Mouse (Mus musculus): ENCODE measurements around the gene Glrx5.

Glrx5 gene

DNA sequence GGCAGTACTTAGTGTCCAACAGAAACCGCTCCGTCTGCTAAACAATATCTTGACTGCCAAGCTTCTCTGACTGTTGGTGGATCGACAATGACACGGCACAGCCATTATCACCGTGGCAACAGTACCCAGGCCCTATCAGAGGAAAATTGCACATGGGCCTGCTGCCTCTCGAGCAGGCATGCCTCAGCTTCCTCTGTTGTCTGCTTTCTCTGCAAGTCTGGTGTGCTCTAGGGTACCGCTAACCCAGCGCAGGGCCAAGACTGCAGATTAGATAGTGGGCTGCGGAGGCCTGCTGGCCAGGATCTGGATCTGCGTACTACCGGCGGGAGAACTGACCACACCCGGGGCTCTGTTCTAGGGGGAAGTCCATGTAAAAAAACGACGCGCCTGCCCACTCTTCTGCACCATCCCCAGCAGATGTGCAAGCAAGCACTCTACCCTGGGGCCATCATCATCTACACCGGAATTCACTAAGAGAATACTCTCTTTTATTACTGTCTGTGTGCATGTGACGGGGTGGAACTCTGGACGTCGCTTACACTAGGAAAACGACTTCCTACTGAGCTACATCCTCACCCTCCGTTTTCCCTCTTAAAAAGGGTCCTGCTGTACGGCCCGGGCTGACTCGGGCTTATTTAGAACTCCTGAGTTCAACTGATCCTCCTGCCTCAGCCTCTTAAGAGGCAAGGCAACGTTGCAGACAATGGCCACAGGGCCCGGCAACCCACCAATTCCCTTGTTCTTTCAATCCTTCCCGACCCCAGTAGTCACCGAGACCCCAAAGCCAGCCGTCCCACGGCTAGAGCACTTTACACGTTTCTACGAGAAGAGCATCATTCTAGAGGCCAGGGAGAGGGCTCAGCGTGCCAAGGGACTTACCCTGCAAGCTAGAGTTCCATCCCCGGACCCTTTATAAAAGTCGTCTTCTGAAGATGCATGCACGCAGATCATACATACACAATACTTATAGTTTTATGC lies 1.1 kb upstream of the Glrx5 start:
- 4% methylated on average over 37 of the region's 37 CpGs for WGBS

DNA sequence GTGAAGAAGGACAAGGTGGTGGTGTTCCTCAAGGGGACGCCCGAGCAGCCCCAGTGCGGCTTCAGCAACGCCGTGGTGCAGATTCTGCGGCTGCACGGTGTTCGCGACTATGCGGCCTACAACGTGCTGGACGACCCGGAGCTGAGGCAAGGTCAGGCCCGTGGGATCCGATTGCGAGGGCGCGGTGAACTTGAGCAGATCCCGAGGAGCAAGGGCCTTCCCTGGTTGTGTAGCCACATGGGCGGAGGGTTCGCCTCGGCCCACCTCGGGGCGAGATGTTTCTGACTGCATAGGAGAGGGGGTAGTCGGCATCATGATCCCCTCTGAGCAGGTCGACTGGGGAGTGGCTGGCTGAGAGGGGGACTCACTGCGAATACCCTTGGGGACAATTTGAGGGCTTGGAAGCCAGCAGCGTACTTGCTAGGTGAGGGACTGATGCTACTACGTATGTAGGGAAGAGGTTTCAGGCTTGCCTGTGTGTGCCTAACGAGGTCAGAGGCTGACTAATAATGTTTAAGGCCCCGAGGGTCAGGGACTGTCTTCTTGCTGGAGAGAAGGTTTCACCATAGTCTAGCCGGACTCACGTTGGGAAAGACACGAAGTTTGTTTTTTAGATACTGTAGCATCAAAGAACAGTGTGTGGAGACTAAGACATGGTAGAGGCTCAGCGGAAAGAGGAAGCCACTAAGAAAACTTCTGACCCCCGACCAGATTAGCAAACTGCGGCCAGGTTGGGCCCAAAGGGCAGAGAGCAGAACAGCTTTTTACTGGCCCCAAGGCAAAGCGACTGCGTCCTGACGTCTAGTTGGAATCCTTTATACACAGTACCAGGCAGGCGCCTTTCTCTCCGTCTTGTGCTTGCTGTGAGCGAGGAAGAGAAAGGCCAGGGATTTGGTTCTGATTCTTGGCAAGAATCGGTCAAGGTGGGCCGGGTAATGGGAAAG lies 616 bp downstream of the Glrx5 start:
- WGBS = 2% methylated on average over 45 of the region's 45 CpGs

DNA sequence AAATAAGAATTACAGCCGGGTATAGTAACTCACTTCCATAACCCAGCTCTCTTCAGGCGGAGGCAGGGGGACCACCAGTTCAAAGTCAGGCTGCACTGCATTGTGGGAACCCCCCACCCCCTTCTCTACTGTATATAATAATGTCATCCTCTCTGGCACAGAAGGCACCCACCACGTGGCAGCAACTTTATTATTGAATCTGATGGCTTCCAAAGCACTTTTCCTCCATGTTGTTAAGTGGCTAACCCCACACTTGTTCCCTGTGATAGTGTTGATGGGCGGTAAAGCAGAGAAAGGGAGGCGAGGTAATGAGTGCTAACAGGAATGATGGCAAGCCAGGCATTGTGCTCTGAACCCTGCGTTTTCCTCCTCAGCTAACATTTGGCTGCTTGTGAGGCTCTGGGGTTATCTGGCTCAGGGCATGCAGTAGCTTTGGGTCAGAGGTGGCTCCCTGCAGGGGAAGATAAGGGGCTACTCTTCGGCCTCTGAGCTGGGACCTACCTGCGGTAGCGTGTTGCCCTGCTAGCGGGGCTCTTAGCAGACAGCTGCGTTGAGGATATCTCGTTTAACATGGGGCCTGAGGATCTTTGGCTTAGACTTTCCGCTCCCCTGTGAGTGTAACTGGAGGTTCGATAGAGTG lies 1.8 kb downstream of the Glrx5 start:
- WGBS = 67% methylated on average over 14 of the region's 14 CpGs

DNA sequence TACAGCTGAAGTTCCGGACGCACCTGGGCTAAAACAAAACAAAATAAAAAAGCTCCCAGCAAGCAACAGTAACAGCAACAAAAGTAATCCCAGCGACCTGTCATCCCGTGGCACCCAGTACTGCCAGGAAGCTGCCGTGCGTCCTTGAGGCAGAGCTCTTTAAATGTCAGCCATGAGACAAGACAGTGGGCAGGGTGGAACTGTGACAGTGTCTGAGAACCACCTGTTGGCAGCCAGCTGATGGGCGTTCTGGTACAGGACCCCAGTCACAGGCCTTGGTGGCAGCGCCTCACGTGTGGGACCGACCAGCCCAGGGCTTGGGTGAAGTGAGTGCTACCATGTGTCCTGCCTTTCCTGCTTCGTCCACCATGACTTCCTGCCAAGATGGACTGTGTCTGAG lies 5.7 kb downstream of the Glrx5 start:
- 82% methylated on average over 11 of the region's 11 CpGs for WGBS

DNA sequence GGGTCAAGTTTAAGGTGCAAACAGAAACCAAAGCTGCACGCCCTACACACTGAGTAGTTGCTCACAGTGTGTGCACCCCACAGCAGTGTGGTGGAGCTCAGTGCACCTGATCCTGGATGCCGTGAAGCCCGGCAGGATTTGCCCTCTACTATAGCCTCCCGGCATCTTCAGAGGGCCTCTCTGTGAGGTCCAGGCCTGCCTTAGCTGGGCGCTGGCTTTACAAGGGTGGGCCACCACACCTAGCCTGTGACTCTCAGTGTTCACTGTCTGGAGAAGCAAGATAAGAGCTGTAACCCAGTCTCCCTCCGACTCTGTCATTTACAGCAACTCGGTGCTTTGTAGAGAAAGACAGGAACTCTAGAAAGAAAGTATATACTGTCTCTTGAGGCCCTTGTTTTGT lies 6.4 kb downstream of the Glrx5 start:
- WGBS = 86% methylated on average over 7 of the region's 7 CpGs

DNA sequence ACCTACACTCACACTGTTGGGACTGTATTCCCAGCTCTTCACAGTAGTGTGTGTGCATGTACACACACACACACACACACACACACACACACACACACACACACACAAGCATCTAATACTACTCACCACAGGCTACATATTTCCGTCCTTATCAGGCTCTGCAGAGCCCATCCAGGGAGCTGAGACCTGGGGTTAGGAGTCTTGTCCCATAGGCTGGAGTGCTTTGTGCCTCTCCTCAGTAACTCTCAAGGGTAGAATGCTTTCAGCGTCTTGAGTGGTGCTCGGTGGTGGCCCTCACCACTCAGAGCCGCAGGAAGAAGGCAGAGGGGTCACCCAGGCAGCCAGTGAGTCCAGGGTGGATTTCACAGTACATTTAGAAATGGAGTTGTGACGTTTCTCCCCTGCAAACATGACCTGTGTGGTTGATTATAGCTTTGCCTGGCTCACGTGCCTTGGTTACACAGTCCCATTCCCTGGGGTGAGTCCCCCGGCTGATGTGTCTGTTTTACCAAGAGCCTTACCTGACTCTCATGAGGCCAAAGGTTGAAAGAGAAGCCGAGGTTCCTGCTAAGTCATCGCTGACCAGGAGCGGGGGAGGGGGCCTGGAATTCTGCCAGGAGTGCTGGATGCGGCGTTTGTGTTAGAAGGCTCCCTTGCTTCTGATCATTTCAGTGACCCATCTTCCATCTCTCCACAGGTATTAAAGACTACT lies 7.2 kb downstream of the Glrx5 start:
- WGBS = 73% methylated on average over 12 of the region's 12 CpGs

DNA sequence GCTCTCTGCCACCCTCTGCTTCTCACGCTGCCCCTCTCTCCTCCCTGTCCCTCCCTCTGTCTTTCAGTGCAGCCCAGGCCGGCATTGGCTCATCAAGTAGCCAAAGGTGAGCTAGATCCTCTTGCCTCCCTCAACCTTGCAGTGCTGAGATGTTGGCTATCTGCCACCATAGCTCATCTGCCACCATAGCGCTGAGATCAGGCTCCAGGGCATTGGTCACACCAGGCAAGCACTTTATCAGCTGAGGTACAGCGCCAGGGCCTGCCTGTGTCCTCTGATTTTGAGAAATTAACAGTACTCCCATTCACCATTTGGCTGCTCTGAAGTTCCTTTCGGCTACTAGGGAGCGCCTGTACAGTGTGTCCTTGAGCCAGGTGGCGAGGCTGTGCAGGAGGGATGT lies 8.5 kb downstream of the Glrx5 start:
- 94% methylated on average over 7 of the region's 7 CpGs for WGBS

DNA sequence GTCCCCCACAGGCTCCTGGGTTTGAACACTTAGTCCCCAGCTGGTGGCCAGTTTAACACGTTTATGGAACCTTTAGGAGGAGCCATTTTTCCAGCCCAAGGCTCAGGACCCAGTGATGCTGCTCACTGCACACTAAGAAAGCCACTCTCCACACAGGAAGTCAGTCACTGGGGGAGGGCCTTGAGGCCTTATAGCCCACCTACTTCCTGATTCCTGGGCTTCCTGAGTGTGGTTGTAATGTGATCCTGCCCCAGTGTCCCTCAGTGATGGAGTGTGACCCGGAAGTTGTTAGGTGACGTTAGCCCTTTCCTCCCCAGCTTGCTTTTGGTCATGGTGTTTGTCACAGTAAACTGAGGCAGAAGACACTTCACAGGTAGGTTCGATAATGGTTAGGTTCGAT lies 10.6 kb downstream of the Glrx5 start:
- WGBS = 96% methylated on average over 5 of the region's 5 CpGs

DNA sequence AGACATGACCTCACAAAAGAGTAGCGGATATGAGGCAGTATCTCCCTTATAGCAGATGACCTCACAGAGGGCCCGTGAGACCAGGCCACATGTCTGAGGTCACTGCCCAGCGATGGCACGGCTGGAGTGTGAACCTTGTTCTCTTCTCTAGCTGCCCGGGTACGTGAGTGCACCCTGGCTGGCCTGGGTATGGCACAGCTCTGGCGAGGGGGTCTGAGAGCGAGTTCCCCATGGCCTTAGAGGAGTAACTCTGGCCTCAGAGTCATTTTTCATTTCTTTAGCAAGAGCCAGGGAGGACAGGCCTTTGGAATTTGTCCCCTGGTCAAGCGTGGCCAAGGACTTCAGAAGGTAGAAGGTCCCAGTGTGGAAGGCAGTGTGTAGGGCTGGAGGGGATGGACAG lies 12.3 kb downstream of the Glrx5 start:
- 87% methylated on average over 9 of the region's 9 CpGs for WGBS

DNA sequence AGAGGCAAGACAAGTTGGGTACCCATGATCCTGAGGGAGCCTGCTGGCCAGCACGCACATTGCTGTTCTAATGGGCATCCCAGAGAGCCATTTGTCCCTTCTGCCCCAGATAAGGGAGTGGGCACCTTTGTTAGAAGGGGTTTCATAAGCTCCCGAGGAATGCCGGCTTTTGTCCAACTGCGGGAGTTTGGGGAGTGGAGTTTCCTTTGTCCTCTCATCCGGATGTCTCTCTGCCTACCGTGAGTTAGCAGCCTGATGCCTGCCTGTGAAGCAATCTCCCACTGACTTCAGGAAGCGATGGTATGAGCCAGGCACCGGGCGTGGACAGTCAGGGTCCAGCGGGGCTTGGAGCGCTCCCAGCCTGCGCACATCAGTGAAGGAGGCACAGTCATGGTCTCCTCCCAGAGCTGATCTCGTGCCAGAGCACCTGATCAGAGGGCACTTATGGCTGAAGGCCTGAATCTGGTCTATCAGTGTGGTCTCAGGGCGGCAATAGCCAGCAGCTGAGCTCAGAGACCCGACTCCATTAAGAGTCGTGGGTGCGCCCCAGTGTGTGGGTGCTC lies 15.9 kb downstream of the Glrx5 start:
- WGBS = 50% methylated on average over 17 of the region's 17 CpGs

DNA sequence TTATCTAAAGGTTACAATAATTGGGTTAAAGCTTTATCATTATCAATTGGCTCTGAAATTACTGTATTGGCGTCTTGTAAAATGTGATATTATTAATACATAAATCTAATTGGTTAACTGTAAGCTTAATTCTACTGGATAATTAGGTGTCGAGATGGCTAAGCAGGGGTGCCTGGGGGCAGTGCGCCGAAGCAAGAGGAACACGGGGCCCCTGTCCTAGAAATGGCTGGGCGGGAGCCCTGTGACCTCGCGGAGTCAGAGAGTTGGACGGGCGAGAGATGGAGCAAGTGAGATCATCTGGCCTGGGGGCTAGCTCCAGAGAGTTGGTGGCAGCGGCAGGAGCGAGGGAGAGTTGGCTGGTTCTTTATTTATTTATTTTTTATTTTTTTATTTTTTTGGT lies 17.3 kb downstream of the Glrx5 start:
- 86% methylated on average over 12 of the region's 12 CpGs for WGBS

DNA sequence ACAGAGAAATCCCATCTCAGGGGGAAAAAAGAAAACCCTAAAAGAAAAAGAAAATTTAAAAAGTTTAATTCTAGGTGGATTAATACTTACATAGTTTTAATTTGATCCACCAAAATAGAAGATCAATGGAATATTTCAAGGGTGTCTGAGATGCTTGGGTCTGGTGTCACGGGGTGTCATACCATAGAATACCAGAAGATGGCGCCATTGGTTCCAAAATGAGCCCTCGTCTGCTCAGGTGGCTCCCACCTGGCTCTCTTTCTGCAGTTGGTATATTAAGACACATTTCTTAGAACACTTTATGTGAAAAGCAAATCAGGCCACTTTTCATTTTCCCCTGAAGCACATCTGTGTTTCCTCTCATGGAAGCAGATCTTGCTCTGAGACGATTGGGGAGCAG lies 18.4 kb downstream of the Glrx5 start:
- WGBS = 14% methylated on average over 4 of the region's 4 CpGs

DNA sequence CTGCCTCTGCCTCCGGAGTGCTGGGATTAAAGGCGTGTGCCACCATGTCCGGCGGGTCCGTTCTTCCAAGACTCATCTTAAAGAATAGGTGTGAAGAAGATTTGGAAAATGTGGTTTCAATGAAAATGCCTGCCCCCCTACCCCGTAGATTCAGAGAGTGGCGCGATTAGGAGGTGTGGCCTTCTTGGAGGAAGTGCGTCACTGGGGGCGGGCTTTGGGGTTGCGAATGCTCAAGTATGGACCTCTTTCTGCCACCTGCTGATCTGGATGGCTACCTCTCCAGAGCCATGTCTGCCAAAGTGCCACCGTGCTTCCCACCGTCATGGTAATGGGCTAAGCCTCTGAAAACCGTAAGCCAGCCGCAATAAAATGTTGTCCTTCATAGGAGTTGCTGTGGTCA lies 21.6 kb downstream of the Glrx5 start:
- WGBS = 95% methylated on average over 15 of the region's 15 CpGs

DNA sequence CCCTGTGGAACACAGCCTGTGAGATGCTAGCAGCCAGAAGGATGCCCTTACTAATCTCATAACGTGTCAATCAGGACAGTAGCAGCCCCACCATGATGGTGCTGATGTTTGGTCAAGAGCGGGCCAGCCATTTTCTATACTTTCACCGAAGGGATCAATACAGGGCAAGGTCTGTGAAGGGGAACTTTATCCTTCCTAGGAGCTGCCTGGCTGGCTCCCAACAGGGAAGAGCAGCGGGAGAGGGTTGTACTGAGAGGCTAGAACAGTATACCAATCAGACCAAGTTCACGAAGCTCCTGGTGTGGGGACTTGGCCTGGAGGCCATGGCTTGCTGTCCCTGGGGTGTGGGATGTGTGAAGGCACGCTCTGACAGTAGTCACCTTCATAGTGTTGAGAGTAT lies 22.8 kb downstream of the Glrx5 start:
- WGBS = 84% methylated on average over 6 of the region's 6 CpGs

DNA sequence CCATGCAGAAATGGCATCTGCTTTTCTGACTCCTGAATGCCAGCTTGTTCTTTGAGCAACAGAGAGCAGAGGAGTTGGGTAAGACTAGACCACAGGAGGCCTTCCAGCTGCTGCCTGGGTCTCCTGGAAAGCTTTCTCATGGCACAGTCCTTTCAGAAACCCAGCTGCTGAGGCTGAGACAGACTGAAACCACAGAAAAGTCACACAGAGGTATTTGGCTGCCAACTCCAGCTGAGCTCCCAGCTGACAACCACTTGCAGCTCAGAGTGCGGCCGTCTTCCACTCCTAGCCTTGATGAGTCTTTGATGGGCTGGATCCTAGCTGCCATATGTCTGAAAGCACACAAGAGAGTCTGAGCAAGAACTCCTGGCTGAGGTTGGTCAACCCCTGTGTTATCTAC lies 27.5 kb downstream of the Glrx5 start:
- 58% methylated on average over 2 of the region's 2 CpGs for WGBS

DNA sequence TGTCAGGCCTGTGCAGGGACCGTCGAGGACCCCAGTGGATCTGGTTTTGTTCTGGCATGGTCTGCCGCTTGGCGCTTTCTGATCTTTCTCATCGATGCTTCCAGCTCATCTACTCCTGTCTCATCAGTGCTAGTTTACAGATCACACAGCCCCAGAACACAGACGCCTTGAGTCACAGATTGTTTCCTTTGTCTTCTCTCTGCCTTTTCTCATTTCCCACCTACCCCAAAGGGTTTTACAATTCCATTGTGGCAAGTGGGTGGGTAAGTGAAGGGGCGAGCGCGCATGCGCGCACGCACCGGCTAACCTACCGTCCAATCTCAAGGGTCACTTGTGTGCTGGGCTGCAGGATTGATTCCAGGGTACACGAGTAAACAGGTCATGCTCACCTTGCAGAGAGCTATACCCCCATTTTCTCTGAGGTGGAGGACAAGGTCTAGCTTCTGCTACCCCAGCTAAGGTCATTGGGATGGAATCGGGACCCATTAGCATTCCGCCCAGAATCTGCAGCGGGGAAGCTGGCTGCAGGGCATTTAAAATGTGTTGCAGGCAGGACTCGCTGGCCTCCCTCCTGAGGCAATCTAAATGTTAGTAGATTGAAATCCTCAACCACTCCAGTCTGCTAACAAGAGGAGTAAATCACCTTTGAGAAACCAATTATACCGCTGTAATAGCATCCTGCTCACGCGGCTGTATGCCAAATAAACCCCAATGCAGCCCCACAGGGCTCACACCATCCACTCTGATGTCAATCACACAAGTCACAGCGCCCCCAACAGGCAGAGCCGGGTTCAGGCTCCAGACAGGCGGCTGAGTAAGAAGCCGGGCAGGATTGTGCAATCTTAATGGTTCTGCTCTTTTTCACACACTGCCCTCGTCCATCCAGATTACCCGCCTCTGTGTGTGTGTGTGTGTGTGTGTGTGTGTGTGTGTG lies 31.0 kb downstream of the Glrx5 start:
- WGBS = 61% methylated on average over 28 of the region's 28 CpGs

DNA sequence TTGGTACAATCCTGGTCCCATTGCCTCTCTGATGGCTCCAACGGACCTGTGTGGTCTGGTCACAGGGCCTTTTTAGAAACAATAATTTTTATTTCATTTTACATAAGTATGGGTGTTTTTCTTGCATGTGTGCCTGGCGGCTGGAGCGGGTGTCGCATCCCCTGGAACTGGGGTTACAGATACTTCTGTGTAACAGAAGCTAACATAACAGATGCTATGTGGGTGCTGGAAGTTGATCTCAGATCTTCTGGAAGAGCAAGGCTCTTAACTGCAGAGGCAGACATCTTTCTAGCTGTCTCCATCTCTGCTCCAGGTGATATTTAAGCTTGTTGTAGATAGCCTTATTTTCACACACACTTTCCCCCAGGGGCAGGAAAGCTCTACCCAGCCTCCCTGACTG lies 31.7 kb downstream of the Glrx5 start:
- WGBS = 59% methylated on average over 4 of the region's 4 CpGs

DNA sequence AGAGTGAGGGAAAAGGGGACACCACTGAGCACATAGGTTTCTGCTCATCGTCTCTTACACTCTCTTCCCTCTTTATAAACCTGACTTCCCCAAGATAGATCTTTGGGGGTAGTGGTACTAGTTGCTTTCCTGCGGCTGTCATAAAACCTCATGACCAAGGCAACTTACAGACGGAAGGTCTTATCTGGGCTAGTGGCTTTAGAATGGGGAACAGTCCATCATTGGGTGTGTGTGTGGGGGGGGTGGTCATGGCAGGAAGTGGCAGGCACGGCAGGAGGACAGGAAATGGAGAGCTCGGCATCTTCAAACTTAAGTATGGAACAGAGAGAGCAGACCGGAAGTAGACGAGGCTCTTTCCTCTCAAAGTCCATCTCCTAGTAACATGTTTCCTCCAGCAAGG lies 32.6 kb downstream of the Glrx5 start:
- 87% methylated on average over 7 of the region's 7 CpGs for WGBS

DNA sequence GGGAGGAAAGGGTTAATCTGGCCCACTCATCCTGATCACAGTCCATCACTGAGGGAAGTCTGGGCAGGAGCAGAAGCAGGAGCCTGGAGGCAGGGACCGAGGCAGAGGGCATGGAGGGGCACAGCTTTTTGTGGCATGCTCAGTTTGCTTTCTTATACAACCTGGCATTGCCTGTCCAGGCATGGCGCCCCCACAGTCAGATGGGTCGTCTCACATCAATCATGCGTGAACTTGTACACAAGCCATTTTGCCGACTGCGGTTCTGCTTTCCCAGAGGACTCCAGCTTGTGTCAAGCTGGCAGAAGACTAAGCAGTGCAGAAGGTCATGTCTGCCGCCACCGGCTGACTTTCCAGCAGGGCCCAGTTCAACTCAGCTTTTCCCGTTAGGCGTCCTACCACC lies 34.0 kb downstream of the Glrx5 start:
- WGBS = 81% methylated on average over 10 of the region's 10 CpGs

DNA sequence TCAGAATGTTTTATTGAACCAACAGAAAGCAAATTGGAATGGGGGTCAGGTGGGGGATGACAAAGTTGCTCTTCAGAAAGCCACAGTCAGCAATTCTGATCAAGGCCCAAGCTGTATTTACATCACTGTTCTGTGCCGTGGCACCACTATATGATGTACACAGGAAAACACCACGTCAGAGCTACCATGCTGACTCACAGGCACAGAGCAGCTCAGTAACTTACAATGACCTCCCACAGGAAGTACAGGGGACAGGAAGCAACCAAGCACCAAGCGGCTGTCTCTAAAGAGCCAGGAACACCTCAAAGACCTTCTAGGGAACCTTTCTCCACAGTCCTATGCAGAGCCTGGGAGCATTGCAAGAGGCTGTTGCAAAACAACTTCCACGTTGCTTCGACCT lies 36.4 kb downstream of the Glrx5 start:
- 69% methylated on average over 5 of the region's 5 CpGs for WGBS
